Mouse (Mus musculus): ENCODE measurements at regions not wholly inside any gene's neighbourhood (a gene's known extent, or its start where the extent isn't known, plus 50 kb on each side); places are given as distances from the start of the nearest gene placed in this dataset.

GRCm38 (mm10) chr1:108024705-108025104 lies 434.9 kb downstream of the Serpinb8 start:
- Histone ChIP-seq H3K4me3 (replicated peaks; ENCODE audit: low read length) (no peak overlapping the region), H3K27ac (no peak overlapping the region), H3K36me3 (replicated peaks; ENCODE audit: control insufficient read depth, insufficient read depth) (no peaks in the 10 kb centered on the region), H3K4me2 (replicated peaks) (no peak overlapping the region), H3K4me1 (replicated peaks; ENCODE audit: control insufficient read depth, insufficient read depth, low read length) (no peaks in the 10 kb centered on the region), H3K9ac (no peak overlapping the region), H3K27me3 (ENCODE audit: control insufficient read depth, insufficient read depth, low read length) (no peaks in the 10 kb centered on the region), H3K9me3 (ENCODE audit: control insufficient read depth, low read length) (no peaks in the 10 kb centered on the region)
- ATAC-seq (ENCODE audit: low FRiP score), result no peak
- 69% methylated on average over 1 of the region's 1 CpGs for WGBS
- no peak for DNase-seq (ENCODE audit: low spot score)

GRCm38 (mm10) chr1:108026461-108026860 lies 436.7 kb downstream of the Serpinb8 start:
- Histone ChIP-seq H3K4me3 (replicated peaks; ENCODE audit: low read length) (no peak overlapping the region), H3K27me3 (ENCODE audit: control insufficient read depth, insufficient read depth, low read length) (no peaks in the 10 kb centered on the region), H3K9ac (no peak overlapping the region), H3K9me3 (ENCODE audit: control insufficient read depth, low read length) (no peaks in the 10 kb centered on the region), H3K4me1 (replicated peaks; ENCODE audit: control insufficient read depth, insufficient read depth, low read length) (no peaks in the 10 kb centered on the region), H3K36me3 (replicated peaks; ENCODE audit: control insufficient read depth, insufficient read depth) (no peaks in the 10 kb centered on the region), H3K4me2 (replicated peaks) (no peak overlapping the region), H3K27ac (no peak overlapping the region)
- DNase-seq (ENCODE audit: low spot score) (no peak), ATAC-seq (ENCODE audit: low FRiP score) (no peak)

- no peak for DNase-seq (ENCODE audit: low spot score)
- 46% methylated on average over 4 of the region's 4 CpGs for WGBS
- H3K9me3 ChIP-seq (ENCODE audit: control insufficient read depth, low read length), result no peaks in the 10 kb centered on the region
Measured at GRCm38 (mm10) chr1:108046194-108046593, 456.4 kb downstream of the Serpinb8 start.

GRCm38 (mm10) chr1:108046857-108047714 lies 457.3 kb downstream of the Serpinb8 start:
- Histone ChIP-seq H3K9ac (no peak overlapping the region), H3K4me1 (replicated peaks; ENCODE audit: control insufficient read depth, insufficient read depth, low read length) (no peaks in the 10 kb centered on the region), H3K36me3 (replicated peaks; ENCODE audit: control insufficient read depth, insufficient read depth) (no peaks in the 10 kb centered on the region), H3K4me3 (replicated peaks; ENCODE audit: low read length) (no peak overlapping the region), H3K27ac (no peak overlapping the region), H3K4me2 (replicated peaks) (no peak overlapping the region), H3K27me3 (ENCODE audit: control insufficient read depth, insufficient read depth, low read length) (no peaks in the 10 kb centered on the region), H3K9me3 (ENCODE audit: control insufficient read depth, low read length) (no peaks in the 10 kb centered on the region)
- ATAC-seq (ENCODE audit: low FRiP score) (no peak), DNase-seq (ENCODE audit: low spot score) (no peak)
- 64% methylated on average over 5 of the region's 5 CpGs for WGBS

More at GRCm38 (mm10) chr1:108046194-108046593, 456.4 kb downstream of the Serpinb8 start:
- no peaks in the 10 kb centered on the region for H3K4me1 ChIP-seq (replicated peaks; ENCODE audit: control insufficient read depth, insufficient read depth, low read length)
- no peak overlapping the region for H3K4me2 ChIP-seq (replicated peaks)
- H3K27ac ChIP-seq, result no peak overlapping the region
- H3K36me3 ChIP-seq (replicated peaks; ENCODE audit: control insufficient read depth, insufficient read depth), result no peaks in the 10 kb centered on the region
- no peak overlapping the region for H3K9ac ChIP-seq
- ATAC-seq (ENCODE audit: low FRiP score), result no peak
- no peak overlapping the region for H3K4me3 ChIP-seq (replicated peaks; ENCODE audit: low read length)
- no peaks in the 10 kb centered on the region for H3K27me3 ChIP-seq (ENCODE audit: control insufficient read depth, insufficient read depth, low read length)

GRCm38 (mm10) chr1:108094622-108095021 lies 504.8 kb downstream of the Serpinb8 start:
- Histone ChIP-seq H3K4me3 (replicated peaks; ENCODE audit: low read length) (no peak overlapping the region), H3K27ac (no peak overlapping the region), H3K4me2 (replicated peaks) (no peak overlapping the region), H3K4me1 (replicated peaks; ENCODE audit: control insufficient read depth, insufficient read depth, low read length) (no peaks in the 10 kb centered on the region), H3K9ac (no peak overlapping the region), H3K9me3 (ENCODE audit: control insufficient read depth, low read length) (no peaks in the 10 kb centered on the region), H3K36me3 (replicated peaks; ENCODE audit: control insufficient read depth, insufficient read depth) (no peaks in the 10 kb centered on the region), H3K27me3 (ENCODE audit: control insufficient read depth, insufficient read depth, low read length) (no peaks in the 10 kb centered on the region)
- WGBS, result 84% methylated on average over 3 of the region's 3 CpGs
- DNase-seq (ENCODE audit: low spot score), result no peak
- no peak for ATAC-seq (ENCODE audit: low FRiP score)

GRCm38 (mm10) chr1:108102607-108103006 lies 512.8 kb downstream of the Serpinb8 start:
- 93% methylated on average over 2 of the region's 2 CpGs for WGBS
- Histone ChIP-seq H3K9me3 (ENCODE audit: control insufficient read depth, low read length) (no peaks in the 10 kb centered on the region), H3K9ac (no peak overlapping the region), H3K4me1 (replicated peaks; ENCODE audit: control insufficient read depth, insufficient read depth, low read length) (no peaks in the 10 kb centered on the region), H3K4me3 (replicated peaks; ENCODE audit: low read length) (no peak overlapping the region), H3K36me3 (replicated peaks; ENCODE audit: control insufficient read depth, insufficient read depth) (no peaks in the 10 kb centered on the region), H3K27ac (no peak overlapping the region), H3K4me2 (replicated peaks) (no peak overlapping the region), H3K27me3 (ENCODE audit: control insufficient read depth, insufficient read depth, low read length) (no peaks in the 10 kb centered on the region)
- no peak for ATAC-seq (ENCODE audit: low FRiP score)
- no peak for DNase-seq (ENCODE audit: low spot score)

GRCm38 (mm10) chr1:108110984-108111383 lies 521.2 kb downstream of the Serpinb8 start:
- no peak overlapping the region for H3K27ac ChIP-seq

GRCm38 (mm10) chr1:108127393-108127792 lies 537.6 kb downstream of the Serpinb8 start:
- ATAC-seq (ENCODE audit: low FRiP score), result no peak
- Histone ChIP-seq H3K27ac (no peak overlapping the region), H3K9me3 (ENCODE audit: control insufficient read depth, low read length) (no peaks in the 10 kb centered on the region), H3K4me1 (replicated peaks; ENCODE audit: control insufficient read depth, insufficient read depth, low read length) (no peaks in the 10 kb centered on the region), H3K9ac (no peak overlapping the region), H3K36me3 (replicated peaks; ENCODE audit: control insufficient read depth, insufficient read depth) (no peaks in the 10 kb centered on the region), H3K27me3 (ENCODE audit: control insufficient read depth, insufficient read depth, low read length) (no peaks in the 10 kb centered on the region), H3K4me2 (replicated peaks) (no peak overlapping the region), H3K4me3 (replicated peaks; ENCODE audit: low read length) (no peak overlapping the region)
- DNase-seq (ENCODE audit: low spot score), result no peak
- 86% methylated on average over 4 of the region's 4 CpGs for WGBS

More at GRCm38 (mm10) chr1:108110984-108111383, 521.2 kb downstream of the Serpinb8 start:
- H3K4me2 ChIP-seq (replicated peaks), result no peak overlapping the region
- DNase-seq (ENCODE audit: low spot score), result no peak
- H3K9me3 ChIP-seq (ENCODE audit: control insufficient read depth, low read length), result no peaks in the 10 kb centered on the region
- no peak overlapping the region for H3K4me3 ChIP-seq (replicated peaks; ENCODE audit: low read length)
- H3K27me3 ChIP-seq (ENCODE audit: control insufficient read depth, insufficient read depth, low read length), result no peaks in the 10 kb centered on the region
- H3K4me1 ChIP-seq (replicated peaks; ENCODE audit: control insufficient read depth, insufficient read depth, low read length), result no peaks in the 10 kb centered on the region
- ATAC-seq (ENCODE audit: low FRiP score), result no peak
- no peaks in the 10 kb centered on the region for H3K36me3 ChIP-seq (replicated peaks; ENCODE audit: control insufficient read depth, insufficient read depth)
- H3K9ac ChIP-seq, result no peak overlapping the region

GRCm38 (mm10) chr1:108132006-108132405 lies 542.2 kb downstream of the Serpinb8 start:
- no peak overlapping the region for H3K27ac ChIP-seq
- WGBS, result 89% methylated on average over 1 of the region's 1 CpGs
- H3K4me1 ChIP-seq (replicated peaks; ENCODE audit: control insufficient read depth, insufficient read depth, low read length), result no peaks in the 10 kb centered on the region
- no peaks in the 10 kb centered on the region for H3K36me3 ChIP-seq (replicated peaks; ENCODE audit: control insufficient read depth, insufficient read depth)
- H3K9me3 ChIP-seq (ENCODE audit: control insufficient read depth, low read length), result no peaks in the 10 kb centered on the region
- no peak overlapping the region for H3K4me3 ChIP-seq (replicated peaks; ENCODE audit: low read length)
- no peaks in the 10 kb centered on the region for H3K27me3 ChIP-seq (ENCODE audit: control insufficient read depth, insufficient read depth, low read length)
- DNase-seq (ENCODE audit: low spot score) (no peak), ATAC-seq (ENCODE audit: low FRiP score) (no peak)
- H3K9ac ChIP-seq, result no peak overlapping the region
- H3K4me2 ChIP-seq (replicated peaks), result no peak overlapping the region
